16 mouse cellular contexts compared by ENCODE assay signal in the genomic region with DNA sequence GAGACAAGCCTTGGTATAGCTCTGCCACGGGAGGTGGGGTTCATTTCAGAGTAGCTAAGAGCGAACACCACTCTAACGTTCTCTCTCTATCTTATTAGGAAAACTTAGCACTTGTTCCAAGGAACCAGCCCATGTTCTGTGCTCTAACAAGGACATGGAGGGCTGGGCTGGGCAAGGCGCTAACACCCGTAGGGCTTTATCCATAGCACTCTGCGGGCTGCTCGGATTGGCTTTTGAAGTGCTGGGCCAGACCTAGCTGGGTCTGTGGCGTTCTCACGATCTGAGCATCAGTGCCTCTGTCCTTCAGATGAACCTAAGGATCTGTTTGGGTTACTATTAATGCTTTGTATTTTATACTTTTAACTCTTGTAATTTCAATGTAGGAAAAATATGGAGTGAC.
"Had no signal": no experiment of that assay in that cellular context is flagged by ENCODE, and none has a peak within 500 bp of the region (broad histone marks: within the 10 kb centered on the region; RNA-seq: fewer than 3 reads in every experiment).

No protein-coding gene starts in this region.

- H3K4me2 ChIP-seq: lung, embryonic 15.5 days; midbrain, embryonic 13.5 days; midbrain, embryonic 15.5 days; neural tube, embryonic 12.5 days; stomach, embryonic 15.5 days had no signal

- ATAC-seq: liver, postnatal 0 days; midbrain, embryonic 13.5 days; midbrain, embryonic 15.5 days had no signal

- H3K27me3 ChIP-seq: lung, embryonic 15.5 days; midbrain, embryonic 13.5 days; midbrain, embryonic 15.5 days; neural tube, embryonic 12.5 days; stomach, embryonic 15.5 days had no signal

- H3K9me3 ChIP-seq: lung, embryonic 15.5 days; megakaryocyte, embryonic 14.5 days; midbrain, embryonic 13.5 days; midbrain, embryonic 15.5 days; neural tube, embryonic 12.5 days; stomach, embryonic 15.5 days had no signal

- H3K4me1 ChIP-seq: neural tube, embryonic 12.5 days had no signal

- H3K9ac ChIP-seq: liver, postnatal 0 days; lung, embryonic 15.5 days; midbrain, embryonic 13.5 days; midbrain, embryonic 15.5 days; neural tube, embryonic 12.5 days; stomach, embryonic 15.5 days had no signal

- H3K27ac ChIP-seq: macrophage; midbrain, embryonic 13.5 days; midbrain, embryonic 15.5 days; neural tube, embryonic 12.5 days; stomach, embryonic 15.5 days; stomach, postnatal 0 days had no signal

- H3K4me3 ChIP-seq: lung, embryonic 15.5 days; megakaryocyte, embryonic 14.5 days; midbrain, embryonic 13.5 days; midbrain, embryonic 15.5 days; neural tube, embryonic 12.5 days; stomach, embryonic 15.5 days had no signal

- DNase-seq: liver, postnatal 0 days; lung, adult 2 months; lung, postnatal 14 days; lung, postnatal 36 days; right cerebral cortex, postnatal 14 days; thymus, adult 2 months; thymus, postnatal 25 days; thymus, postnatal 4 days had no signal
